Mouse (Mus musculus): ENCODE results near the gene Hp.

Hp gene

DNA sequence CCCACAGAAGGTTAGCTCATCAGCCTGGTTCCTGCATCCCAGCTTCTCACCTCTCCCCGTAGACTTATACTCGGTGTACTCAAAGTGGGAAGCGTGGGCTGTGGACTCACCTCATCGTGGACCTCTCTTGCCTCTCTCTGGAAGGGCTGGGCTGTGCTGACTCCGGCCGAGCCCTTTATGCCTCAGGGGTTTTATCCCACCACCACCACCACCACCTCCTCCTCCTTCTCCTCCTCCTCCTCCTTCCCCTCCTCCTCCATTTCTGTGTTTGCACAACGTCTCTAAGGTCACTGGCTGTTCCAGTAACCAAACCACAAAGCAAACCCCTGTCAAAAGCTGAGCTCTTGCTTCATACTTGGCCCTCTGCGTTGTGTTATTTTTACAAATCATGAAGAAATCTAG, at the start of gene Hp:
Gene Hp, minus strand, starts transcription at position 273 of the 402 bp plus-strand sequence.
- DNase-seq (ENCODE audit: low spot score), result peak; percentile 79

DNA sequence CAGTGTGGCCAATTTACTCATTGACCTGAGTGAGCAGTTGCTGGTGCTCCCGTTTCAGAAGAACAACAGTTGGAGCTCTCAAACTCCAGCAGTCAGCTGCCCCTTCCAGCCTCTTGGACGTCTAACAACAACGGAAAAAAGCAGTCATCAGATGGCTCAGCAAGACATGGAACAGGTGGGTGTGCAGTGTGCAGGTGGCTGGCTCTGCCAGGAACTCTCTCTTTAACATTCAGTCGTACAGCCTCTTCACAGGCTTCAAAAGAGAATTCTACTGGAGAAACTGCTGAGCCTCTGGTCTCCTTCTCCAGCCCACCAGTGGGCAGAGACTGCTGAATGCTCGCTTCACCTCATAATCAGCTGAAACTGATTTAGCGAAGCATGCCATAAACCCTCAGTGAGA, 49.7 kb upstream of the Hp start:
- DNase-seq (ENCODE audit: low spot score), result no peak

GRCm38 (mm10) chr8:109615569-109615968, 36.6 kb upstream of the Hp start:
- DNase-seq (ENCODE audit: low spot score), result no peak

GRCm38 (mm10) chr8:109614243-109615210, 35.6 kb upstream of the Hp start, which contains the start of gene Pkd1l3:
Gene Pkd1l3 (plus strand): TSS chr8:109614517.
- DNase-seq (ENCODE audit: low spot score), result no peak

DNA sequence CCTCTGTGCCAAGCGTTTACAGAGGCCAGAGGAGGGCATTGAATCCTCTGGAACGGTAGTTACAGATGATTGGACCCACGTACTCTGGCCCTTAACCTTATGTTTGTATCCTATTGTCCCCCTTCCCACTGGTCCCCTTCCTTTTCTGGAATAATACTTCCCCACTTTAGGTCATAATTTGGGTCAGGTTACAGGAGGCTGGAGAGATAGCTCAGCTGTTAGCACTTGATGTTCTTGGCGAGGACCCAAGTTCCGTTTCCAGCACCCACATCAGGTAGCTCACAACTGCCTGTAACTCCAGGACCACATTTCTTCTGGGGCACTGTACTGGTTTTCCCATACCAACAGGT, 30.2 kb upstream of the Hp start:
- DNase-seq (ENCODE audit: low spot score), result peak; percentile 29

DNA sequence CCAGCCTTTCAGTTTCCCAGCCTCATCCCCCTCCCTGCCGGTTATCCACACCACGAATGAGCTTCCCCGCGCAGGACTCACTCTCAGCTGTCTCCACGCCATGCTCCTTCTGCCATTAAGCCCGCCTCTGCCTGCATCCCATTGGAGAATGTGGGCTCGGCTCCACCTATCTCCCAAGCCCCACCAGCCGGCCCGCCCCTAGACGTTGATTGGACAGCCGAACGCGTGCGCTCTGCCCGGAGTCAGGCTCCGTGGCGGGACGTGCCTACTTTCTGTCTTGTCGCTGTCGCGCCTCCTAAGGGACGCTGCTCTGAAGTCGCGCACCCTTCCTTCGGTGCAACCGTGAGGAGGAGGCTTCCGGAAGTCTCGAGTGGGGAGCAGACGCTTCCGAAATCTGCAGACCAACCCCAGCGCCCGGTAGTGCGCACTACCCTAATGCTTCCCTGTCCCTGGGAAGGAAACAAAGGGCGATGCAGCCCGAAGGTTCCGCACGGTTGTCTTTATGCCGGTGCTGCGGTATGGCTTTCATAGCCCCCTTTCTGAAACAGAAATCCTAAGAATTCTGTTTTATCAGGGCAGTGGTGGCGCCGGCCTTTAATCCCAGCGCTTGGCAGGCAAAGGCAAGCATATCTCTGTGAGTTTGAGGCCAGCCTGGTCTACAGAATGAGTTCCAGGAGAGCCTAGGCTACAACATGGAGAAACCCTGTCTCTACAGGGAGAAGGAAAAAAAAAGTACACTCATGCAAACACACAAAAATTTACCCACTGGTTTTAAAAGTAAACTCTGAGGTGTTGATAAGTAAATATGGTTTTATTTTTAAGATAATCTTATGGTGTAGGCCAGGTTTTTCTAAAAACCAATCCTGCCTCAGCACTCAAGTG, 29.5 kb upstream of the Hp start, which contains the start of gene Dhodh:
Gene Dhodh, minus strand, starts transcription at position 403 of the 882 bp plus-strand sequence.
- peak; percentile 97 for DNase-seq (ENCODE audit: low spot score)

DNA sequence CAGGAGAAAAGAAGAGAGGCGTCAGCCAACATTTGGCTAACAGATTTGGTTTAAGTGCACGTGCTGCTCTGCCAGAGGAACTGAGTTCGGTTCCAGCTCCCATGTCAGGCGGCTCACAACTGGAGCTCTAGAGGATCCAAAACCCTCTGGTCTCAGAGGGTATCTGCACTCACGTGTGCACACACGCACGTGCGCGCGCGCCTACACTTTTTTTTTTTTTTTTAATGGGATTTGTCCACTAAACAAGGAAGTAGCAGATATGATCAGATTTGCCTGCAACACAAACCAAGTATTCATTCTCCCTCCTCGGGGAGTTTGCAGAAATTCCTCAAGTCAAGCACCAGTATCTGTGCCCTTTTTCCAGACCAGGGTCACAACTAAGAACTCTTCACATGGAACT, 28.7 kb upstream of the Hp start:
- no peak for DNase-seq (ENCODE audit: low spot score)

DNA sequence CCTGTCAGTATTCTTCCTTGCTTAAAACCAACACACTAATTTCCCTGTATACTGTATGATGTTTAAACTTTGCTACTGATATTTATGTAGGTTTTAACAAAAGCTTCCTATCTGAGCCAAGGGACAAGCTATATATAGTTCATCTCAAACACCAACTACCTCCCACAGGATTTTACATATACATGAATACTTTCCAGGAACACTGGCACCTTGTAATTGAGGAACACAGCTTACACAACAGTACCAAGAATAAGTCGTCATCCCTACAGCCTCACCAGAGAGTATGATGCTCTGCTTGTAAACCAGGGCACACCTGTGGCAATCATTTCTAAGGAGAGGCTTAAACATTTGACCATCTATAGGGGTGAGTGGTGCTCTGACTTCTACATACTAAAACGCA, 27.8 kb upstream of the Hp start:
- DNase-seq (ENCODE audit: low spot score), result no peak

DNA sequence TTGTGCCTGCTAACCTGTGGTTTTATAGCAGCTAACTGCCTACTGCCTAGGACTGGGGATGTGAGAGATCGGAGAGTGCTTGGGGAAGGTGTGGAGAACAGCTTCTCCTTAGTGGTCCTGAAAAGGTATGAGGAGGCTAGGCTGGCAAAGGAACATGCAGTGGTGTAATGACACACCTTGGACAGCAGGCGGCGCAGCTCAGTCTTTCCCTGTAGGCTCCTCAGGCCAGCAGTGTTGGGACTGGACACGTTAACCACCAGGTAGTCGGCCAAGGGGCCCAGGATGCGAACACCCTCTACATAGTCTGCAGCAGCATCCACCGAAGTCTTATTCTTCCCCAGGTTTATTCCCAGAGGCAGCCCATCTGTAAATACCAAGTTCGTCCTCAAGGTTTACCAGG, 16.9 kb upstream of the Hp start:
- DNase-seq (ENCODE audit: low spot score), result peak; percentile 60

- DNase-seq (ENCODE audit: low spot score), result peak; percentile 58
These were observed 14.3 kb upstream of the Hp start for GRCm38 (mm10) chr8:109593117-109593788.

DNA sequence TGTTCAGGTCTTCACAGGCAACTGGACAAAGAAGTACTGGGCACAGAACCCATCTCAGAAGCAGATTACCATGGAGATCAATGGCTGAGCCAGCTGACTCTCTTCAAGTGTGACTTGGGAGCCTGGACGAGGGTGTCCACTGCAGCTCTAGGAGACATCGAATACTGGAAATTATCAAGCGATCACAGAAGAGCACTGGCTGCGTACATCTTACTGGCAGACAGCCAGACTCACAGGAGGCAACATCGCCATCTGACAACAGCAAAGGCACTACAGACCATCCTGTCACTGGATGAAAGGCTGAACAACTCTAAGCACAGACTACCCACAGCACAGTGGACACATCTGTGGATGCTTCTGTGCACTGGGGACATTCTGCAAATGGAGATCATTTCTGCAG, 13.2 kb upstream of the Hp start:
- no peak for DNase-seq (ENCODE audit: low spot score)

DNA sequence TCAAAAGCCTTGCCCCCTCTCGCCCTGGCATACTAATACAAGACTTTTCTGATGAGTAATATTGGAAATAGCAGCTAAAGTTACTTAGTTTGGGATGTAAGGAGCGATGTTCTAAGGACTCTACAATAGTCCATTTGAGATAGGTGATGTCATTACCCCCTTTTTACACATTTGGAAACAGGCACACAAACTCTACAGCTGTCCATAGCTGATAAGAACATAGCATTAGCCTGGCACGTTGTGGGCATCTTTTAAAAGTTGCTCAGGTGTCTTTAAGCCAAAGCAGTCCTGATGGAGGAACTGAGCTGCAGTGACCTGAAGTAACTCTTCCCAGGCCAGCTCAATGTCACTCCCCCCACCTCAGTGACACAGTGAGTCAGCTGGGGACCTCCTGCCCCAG, 12.4 kb upstream of the Hp start:
- no peak for DNase-seq (ENCODE audit: low spot score)

- DNase-seq (ENCODE audit: low spot score), result no peak
These were observed 11.9 kb upstream of the Hp start for GRCm38 (mm10) chr8:109590901-109591300.

- DNase-seq (ENCODE audit: low spot score), result peak; percentile 90
These were observed 8.1 kb upstream of the Hp start for GRCm38 (mm10) chr8:109586972-109587504.

- peak; percentile 54 for DNase-seq (ENCODE audit: low spot score)
These were observed 6.7 kb upstream of the Hp start for GRCm38 (mm10) chr8:109585652-109586051.

DNA sequence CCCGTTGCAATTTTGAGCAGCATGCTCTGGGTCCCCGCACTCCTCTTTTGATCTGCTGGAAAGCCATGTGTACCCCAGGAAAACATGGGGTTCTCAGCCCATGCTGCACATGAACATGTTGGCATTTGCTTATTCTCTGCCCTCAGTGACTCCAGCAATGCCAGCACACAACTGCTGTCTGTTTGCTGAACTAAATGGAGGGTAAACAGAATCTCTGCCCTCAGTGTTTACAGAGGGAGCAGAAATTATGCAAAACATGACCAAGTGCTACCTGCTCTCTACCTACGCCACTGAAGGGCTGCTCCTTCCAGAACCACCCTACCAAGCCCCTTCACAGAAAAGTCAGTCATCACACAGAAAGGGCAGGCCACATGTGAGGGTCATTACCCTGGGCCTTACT, 5.9 kb upstream of the Hp start:
- no peak for DNase-seq (ENCODE audit: low spot score)

GRCm38 (mm10) chr8:109584293-109584692, 5.3 kb upstream of the Hp start:
- DNase-seq (ENCODE audit: low spot score), result no peak

DNA sequence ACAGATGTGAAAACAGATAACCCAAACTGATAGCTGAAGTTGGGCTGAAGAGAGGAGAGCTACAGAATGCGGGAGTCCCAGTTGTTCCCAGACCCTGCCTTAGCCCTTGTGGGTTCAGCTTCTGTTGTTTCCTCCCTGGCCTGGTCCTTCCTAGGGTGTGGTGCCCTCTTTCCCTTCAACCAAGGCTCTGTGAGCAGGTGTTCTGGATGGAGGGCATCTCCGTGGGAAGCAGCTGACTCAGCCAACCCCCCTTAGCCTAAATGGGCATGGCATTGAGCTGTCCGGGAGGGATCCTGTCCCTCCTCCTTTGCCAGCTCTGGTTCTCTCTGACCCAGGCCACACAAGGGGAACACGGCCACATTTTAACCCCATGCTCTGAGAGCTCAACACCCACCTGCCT, 2.7 kb downstream of the Hp start:
- DNase-seq (ENCODE audit: low spot score), result no peak

GRCm38 (mm10) chr8:109571139-109571538, 7.8 kb downstream of the Hp start:
- no peak for DNase-seq (ENCODE audit: low spot score)

GRCm38 (mm10) chr8:109565498-109566333, 13.3 kb downstream of the Hp start, which contains the start of the genes Dhx38 and Txnl4b:
Gene Dhx38 (minus strand): TSS chr8:109565861.
Gene Txnl4b (plus strand): TSS chr8:109565892.
- DNase-seq (ENCODE audit: low spot score), result peak; percentile 99

- no peak for DNase-seq (ENCODE audit: low spot score)
These were observed 14.2 kb downstream of the Hp start for GRCm38 (mm10) chr8:109564766-109565165.
